Mouse (Mus musculus) limb, embryonic 10.5 days (tissue): ENCODE results near the gene Osm. TPM values are rescaled to one million over a fixed set of nuclear protein-coding genes. Genes with fewer than 3 reads are reported as not detected.

ENCODE experiments used
- DNase-seq: peaks from one replicate; pipeline ENCODE4 v3.0.0-alpha.2; 2017; ENCODE audit warnings: low spot score
- H3K27ac ChIP-seq: fragments of 300-500 bp; sonication (generic); 2 replicates; pipeline ENCODE4 v1.5.1; 2016; ENCODE audit warnings: mild to moderate bottlenecking
- H3K27me3 ChIP-seq: fragments of 300-500 bp; sonication (generic); 2 replicates; pipeline ENCODE4 v1.6.1; 2016; ENCODE audit warnings: low read depth, mild to moderate bottlenecking; ENCODE audit not compliant: poor library complexity, severe bottlenecking
- H3K36me3 ChIP-seq: fragments of 300-500 bp; sonication (generic); 2 replicates; pipeline ENCODE4 v1.6.1; 2016; ENCODE audit warnings: mild to moderate bottlenecking, moderate library complexity
- H3K4me1 ChIP-seq: fragments of 300-500 bp; sonication (generic); 2 replicates; pipeline ENCODE4 v1.6.1; 2016
- H3K4me3 ChIP-seq: fragments of 300-500 bp; sonication (generic); 2 replicates; pipeline ENCODE4 v1.5.1; 2016; ENCODE audit warnings: mild to moderate bottlenecking, moderate library complexity
- H3K9me3 ChIP-seq: fragments of 300-500 bp; sonication (generic); replicated peaks from 2 replicates; pipeline ENCODE4 v1.6.1; 2016; ENCODE audit warnings: mild to moderate bottlenecking
- WGBS: fragments of 180-500 bp; shearing (Covaris S2); methylation state at CpG from one replicate; pipeline ENCODE4 v1.1.7; 2016; 5-methylcytosine and 5-hydroxymethylcytosine counted together
- polyA plus RNA-seq: library from polyadenylated mRNA; unstranded; fragments of >200 nt; fragmentation: Nextera tagmentation; extraction: Ambion mirVana; gene quantifications from 2 replicates; pipeline ENCODE4 v1.2.1, GENCODE M21; 2016

Gene Osm
- polyA plus RNA-seq, 1 experiment from 2014 or later, result not detected

DNA sequence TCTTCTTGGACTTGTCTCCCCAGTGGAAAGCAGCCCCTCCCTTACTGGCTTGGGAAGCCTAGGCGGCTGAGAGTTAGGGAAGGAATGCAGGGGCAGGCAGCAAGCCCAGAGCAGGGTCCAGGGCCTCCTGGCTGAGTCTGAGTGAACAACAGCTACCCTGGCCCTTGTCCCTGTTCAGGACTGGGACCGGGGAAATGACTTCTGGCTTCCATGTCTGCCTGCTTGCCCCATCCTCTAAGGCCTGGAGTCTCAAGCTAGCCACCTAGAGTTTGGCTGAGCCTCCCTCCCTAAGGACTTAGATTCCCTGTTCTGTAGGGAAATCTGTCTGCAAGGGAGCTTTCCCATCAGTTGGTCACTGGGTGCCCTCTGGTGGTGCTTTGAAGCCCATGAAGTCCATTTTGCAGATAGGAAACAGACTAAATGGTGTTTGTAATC is 16.9 kb upstream of the Osm start:
- WGBS, result 11% methylated on average over 2 of the region's 2 CpGs
- Histone ChIP-seq H3K27me3 (peaks cover 40% of the 10 kb centered on the region), H3K27ac (no peak overlapping the region), H3K9me3 (no peaks in the 10 kb centered on the region), H3K36me3 (peaks cover 15% of the 10 kb centered on the region), H3K4me3 (no peak overlapping the region), H3K4me1 (peaks cover 16% of the 10 kb centered on the region)
- DNase-seq, result peak; percentile 47

DNA sequence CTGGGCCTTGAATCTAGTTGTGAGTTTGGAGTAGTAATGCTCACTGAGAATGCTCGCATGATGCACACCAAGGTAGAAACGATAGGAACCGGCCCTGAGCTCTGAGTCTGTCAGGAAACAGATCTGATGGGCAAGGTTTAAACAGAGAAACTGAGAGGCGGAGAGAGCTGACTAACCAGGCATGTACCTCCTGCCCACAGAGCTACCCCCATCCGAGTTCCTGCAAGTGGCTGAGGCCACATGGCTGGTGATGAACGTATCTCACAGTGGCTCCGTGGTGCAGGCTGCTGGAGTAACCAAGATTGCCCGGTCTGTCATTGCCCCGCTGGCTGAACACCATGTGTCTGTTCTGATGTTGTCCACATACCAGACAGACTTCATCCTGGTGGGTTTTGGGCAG is 16.3 kb upstream of the Osm start:
- 64% methylated on average over 9 of the region's 9 CpGs for WGBS
- Histone ChIP-seq H3K9me3 (no peaks in the 10 kb centered on the region), H3K4me3 (no peak overlapping the region), H3K27me3 (peaks cover 40% of the 10 kb centered on the region), H3K27ac (no peak overlapping the region), H3K36me3 (peaks cover 9% of the 10 kb centered on the region), H3K4me1 (peaks cover 16% of the 10 kb centered on the region)
- no peak for DNase-seq

DNA sequence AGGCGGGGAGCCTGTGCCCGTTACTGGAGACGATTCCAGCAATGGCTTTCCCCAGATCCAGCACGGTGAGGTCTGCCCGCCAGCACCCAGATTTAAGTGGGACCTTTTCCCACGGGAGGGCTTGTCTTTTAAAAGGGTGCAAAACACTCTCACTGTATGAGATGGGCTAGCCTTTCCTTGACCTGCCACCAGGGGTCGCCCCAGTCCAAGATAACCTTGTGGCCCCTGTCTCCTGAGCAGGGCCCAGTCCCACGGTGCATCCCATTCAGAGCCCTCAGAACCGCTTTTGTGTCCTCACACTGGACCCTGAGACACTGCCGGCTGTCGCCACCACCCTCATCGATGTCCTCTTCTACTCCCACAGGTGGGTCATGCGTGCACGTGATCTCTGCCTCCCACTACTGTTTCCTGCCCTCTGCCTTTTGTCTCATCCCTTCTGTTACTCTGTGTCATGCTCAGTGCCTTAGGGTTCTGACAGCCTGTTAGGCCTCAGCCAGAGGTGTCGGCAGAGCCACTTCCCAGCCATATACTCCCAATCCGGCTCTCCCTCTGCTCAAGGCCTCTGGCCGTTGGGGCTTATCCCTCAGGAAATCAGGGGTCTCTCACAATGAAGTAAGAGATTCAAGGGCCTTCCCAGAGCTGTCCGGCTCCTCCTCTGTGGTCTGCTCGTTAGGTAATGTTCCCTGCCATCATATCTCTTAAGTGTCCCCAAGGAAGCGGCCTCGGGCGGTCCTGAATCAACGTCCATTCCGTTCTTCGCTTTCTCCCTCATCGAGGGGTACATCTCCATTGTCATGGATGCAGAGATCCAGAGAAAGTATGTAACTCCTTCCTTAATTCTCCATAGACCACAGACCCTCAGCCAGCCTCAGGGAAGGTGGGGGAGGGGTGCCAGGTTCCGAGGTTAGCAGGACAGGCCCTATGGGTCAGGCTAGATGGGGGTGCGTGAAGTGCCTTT is 15.5 kb upstream of the Osm start:
- no peak overlapping the region for H3K27ac ChIP-seq
- peak; percentile 84 for DNase-seq
- H3K9me3 ChIP-seq, result no peaks in the 10 kb centered on the region
- H3K4me1 ChIP-seq, result peaks cover 16% of the 10 kb centered on the region
- no peak overlapping the region for H3K4me3 ChIP-seq
- 50% methylated on average over 28 of the region's 28 CpGs for WGBS
- H3K36me3 ChIP-seq, result peaks cover 4% of the 10 kb centered on the region; the same call in 1 of the 2 replicates
- peaks cover 40% of the 10 kb centered on the region for H3K27me3 ChIP-seq

DNA sequence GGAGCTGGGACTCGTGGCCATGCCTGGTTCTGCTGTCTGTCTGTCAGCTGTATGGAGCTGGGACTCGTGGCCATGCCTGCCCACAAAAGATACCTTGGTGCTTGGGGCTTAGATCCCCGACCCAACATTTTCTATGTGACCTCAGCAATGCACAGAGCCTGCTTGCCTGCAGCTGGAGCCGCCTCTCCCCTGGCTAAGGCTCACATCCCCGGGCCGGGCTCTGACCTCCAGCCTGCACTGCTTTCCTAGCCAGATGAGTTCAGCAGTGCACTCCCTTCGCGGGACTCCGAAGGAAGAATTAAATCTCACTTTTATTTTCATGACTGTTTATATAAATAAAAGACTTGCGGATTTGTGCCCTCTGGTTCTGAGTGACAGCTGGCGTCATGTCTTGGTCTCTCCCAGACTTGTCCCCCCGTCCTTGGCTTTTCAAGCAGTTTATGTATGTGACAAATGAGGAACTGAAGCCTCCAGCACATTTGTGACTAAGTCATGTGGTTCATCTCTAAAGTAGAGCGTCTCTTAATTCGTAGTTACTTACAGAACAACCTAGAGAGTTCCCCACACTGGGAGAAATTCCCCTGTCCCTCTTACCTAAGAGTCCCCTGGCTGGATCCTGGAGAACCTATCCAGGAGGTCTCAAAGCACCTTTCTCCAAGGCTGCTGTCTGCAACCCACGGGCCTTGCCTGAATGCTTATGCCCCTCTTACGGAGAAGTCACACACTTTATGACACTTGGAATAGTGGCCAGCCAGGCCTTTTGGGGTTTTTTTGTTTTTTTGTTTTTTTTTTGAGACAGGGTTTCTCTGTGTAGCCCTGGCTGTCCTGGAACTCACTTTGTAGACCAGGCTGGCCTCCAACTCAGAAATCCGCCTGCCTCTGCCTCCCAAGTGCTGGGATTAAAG is 13.9 kb upstream of the Osm start:
- WGBS, result 87% methylated on average over 17 of the region's 17 CpGs
- DNase-seq, result no peak
- no peak overlapping the region for H3K27ac ChIP-seq

DNA sequence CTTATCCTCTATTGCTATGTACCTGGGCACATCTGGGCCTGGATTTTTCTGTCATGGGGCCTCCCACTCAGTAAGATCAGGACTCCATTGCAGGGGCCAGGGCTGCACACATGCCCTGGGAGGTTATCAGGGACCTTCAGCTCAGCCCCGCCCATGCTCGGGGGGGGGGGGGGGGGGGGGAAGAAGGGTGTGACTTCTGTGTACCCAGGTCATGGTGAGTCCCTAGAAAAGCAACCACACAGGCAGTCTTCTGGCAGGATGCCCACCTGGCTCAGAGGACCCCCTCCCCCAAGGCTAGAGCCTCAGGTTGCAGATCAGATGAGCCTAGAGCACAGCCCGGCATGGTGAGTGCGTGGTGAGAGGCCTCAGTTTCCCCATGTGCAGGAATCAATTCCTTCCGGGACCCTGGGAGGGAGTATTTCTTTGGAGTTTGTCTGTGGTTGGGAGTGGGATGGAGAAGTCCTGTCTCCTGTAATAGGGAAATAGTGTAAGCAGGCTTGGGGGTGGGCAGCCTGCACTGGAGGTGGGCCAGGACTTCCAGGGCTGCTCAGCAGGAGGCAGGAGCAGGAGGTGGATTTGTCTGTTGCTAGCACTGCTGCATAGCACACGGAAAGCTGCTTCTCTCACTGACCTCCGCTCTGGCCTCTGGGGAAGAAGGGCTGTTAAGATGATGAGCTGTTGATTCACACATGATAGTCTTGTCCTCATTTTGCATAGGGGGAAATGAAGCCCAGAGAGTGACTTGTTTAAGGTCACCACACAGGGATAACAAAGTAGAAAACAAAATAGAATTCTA is 12.6 kb upstream of the Osm start:
- 28% methylated on average over 7 of the region's 7 CpGs for WGBS
- Histone ChIP-seq H3K4me1 (peaks cover 9% of the 10 kb centered on the region), H3K27me3 (peaks cover 28% of the 10 kb centered on the region), H3K36me3 (no peaks in the 10 kb centered on the region), H3K9me3 (no peaks in the 10 kb centered on the region), H3K27ac (no peak overlapping the region), H3K4me3 (no peak overlapping the region)
- no peak for DNase-seq

More for the DNA sequence above, 13.9 kb upstream of the Osm start:
- peaks cover 40% of the 10 kb centered on the region for H3K27me3 ChIP-seq
- no peaks in the 10 kb centered on the region for H3K36me3 ChIP-seq
- no peak overlapping the region for H3K4me3 ChIP-seq
- peaks cover 16% of the 10 kb centered on the region for H3K4me1 ChIP-seq
- H3K9me3 ChIP-seq, result no peaks in the 10 kb centered on the region

DNA sequence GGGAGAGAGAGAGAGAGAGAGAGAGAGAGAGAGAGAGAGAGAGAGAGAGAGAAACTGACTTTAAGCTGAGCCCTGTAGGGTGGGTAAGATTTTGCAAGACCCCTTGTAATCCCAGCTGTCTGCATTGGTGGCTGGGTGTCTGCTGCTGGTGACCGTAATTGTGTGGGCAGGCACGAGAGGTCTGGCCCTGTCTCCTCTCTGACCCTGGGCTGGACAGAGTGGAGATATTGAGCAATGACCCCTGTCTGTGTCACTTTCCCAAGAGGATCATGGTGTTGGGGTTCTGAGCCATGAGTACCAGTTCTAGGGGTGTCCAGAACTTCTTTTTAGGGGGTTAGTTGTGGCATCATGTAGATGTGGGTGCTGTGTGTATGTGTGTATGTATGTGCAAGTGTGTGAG is 12.0 kb upstream of the Osm start:
- no peak for DNase-seq
- WGBS, result 45% methylated on average over 2 of the region's 2 CpGs
- peaks cover 7% of the 10 kb centered on the region for H3K4me1 ChIP-seq
- no peaks in the 10 kb centered on the region for H3K9me3 ChIP-seq
- no peak overlapping the region for H3K4me3 ChIP-seq
- H3K36me3 ChIP-seq, result no peaks in the 10 kb centered on the region
- H3K27me3 ChIP-seq, result peaks cover 22% of the 10 kb centered on the region
- H3K27ac ChIP-seq, result no peak overlapping the region

DNA sequence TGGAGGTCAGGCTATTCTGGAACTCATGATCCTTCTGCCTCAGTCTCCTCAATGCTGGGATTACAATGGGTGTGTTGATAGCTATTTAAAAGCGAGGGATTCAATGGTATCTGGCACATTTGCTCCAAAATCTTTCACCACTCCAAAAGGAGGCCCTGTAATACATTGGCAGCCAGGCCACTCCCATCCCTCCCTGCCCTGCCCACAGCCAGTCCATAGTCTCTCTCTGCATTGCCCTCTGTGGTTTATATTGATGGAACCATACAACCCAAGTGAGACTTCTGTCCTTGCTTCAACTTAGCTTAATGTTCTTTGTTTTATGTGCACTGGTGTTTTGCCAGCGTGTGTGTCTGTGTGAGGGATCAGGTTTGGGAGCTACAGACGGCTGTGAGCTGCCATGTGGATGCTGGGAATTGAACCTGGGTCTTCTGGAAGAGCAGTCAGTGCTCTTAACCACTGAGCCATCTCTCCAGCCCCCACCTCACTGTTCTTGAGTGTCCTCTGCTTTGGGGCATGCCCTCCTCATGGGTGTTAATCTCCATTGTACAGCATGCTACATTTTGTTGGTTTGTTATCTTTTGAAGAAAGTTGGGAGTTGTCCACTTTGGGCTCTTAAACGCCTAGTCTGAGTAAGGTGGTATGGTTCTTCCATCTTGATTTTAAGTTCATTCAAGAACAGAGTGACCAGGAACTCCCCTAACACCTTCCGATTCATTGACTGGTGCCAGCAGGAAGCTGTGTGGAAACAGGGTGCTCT is 9.5 kb upstream of the Osm start:
- no peak overlapping the region for H3K4me3 ChIP-seq
- no peaks in the 10 kb centered on the region for H3K9me3 ChIP-seq
- H3K4me1 ChIP-seq, result peaks cover 11% of the 10 kb centered on the region
- H3K36me3 ChIP-seq, result no peaks in the 10 kb centered on the region
- DNase-seq, result no peak
- WGBS, result 84% methylated on average over 5 of the region's 5 CpGs
- 0 out of 2 replicates have a peak, but pooled peaks cover 2% of the 10 kb centered on the region for H3K27me3 ChIP-seq
- H3K27ac ChIP-seq, result no peak overlapping the region

DNA sequence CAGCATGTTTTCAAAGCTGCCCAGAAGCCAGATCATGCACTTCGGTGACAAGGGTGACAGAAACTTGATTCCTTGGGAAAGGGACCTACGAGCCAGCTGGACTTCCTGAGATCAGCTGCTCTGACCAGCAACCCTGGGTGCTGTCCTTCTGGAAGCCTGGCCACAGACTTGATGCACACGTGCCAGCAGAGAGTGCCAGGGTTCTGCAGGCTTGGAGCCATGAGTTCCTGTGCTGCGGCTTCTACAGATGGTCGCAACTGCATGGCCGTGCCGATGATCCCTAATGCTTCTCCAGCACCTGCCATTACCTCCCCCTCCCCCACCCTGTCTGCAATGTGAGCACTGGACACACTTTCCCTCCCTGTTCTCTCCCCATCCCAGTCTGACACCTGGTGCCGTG is 7.8 kb upstream of the Osm start:
- 54% methylated on average over 8 of the region's 8 CpGs for WGBS
- Histone ChIP-seq H3K27ac (no peak overlapping the region), H3K9me3 (no peaks in the 10 kb centered on the region), H3K36me3 (no peaks in the 10 kb centered on the region), H3K4me3 (no peak overlapping the region), H3K27me3 (no peaks in the 10 kb centered on the region), H3K4me1 (peaks cover 11% of the 10 kb centered on the region)
- DNase-seq, result no peak

DNA sequence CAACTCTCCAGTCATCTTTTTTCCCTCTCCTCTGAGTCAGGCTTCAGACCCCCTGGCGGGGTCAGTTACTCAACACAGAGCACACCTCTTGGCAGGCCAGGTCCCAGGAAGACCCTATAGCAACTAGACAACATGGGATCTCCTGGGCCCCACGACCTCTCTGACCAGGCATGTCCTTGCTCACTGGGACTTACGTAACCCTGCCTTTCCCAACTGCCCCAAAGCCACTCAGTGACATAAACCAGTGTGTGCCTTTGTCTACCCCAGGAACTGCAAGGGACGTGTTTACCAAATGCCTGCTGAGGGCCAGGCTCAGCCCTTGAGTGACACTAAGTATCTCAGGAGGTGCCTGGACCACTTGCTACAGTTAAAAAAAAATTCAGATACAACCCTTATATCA is 6.4 kb upstream of the Osm start:
- no peak overlapping the region for H3K4me3 ChIP-seq
- WGBS, result 62% methylated on average over 4 of the region's 4 CpGs
- no peak for DNase-seq

DNA sequence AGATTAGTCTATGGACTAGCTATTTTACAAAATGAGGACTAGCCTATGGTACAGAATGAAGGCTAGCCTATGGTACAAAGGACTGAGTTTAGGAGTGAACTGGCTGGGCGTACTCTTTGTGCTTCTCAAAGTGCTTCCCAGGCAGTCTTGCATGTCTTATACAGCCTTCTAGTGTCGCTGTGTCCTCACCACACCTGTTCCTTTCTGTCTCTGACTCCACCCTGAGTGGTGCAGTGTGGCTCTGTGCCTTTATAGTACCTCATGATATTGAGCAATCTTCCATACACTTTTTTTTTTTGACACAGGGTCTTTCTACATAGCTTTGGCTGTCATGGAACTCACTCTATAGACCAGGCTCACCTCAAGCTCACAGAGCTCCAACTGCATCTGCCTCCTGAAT is 4.8 kb upstream of the Osm start:
- DNase-seq, result no peak
- H3K4me3 ChIP-seq, result no peak overlapping the region
- H3K9me3 ChIP-seq, result no peaks in the 10 kb centered on the region
- WGBS, result 91% methylated on average over 2 of the region's 2 CpGs
- H3K27ac ChIP-seq, result no peak overlapping the region
- no peaks in the 10 kb centered on the region for H3K36me3 ChIP-seq
- peaks cover 11% of the 10 kb centered on the region for H3K4me1 ChIP-seq
- H3K27me3 ChIP-seq, result no peaks in the 10 kb centered on the region

More for the DNA sequence above, 6.4 kb upstream of the Osm start:
- Histone ChIP-seq H3K36me3 (no peaks in the 10 kb centered on the region), H3K4me1 (peaks cover 11% of the 10 kb centered on the region), H3K27ac (no peak overlapping the region), H3K9me3 (no peaks in the 10 kb centered on the region), H3K27me3 (no peaks in the 10 kb centered on the region)

DNA sequence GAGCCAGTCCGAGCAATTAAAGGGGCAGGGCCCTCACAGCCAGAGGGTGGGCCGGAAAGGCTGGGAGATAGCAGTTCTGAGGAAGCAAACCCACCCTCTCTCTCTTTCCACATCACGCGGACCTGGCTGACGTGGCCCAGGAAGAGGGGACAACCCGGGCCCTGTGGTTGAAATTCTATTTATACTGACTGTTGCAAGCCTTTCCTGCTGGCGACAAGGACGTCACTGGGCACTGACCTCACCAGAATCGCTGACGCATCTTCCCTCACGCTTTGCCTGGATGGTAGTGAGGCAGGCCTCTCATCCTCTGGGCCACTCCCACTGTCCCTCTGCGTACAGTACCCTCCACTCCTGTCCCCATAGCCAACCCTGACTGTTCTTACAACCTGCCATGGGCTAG is 3.6 kb upstream of the Osm start:
- Histone ChIP-seq H3K9me3 (no peaks in the 10 kb centered on the region), H3K4me3 (no peak overlapping the region), H3K27ac (no peak overlapping the region), H3K36me3 (no peaks in the 10 kb centered on the region), H3K4me1 (peaks cover 11% of the 10 kb centered on the region), H3K27me3 (no peaks in the 10 kb centered on the region)
- no peak for DNase-seq
- 69% methylated on average over 12 of the region's 12 CpGs for WGBS
